Mouse (Mus musculus): ENCODE results near the gene Magi3. TPM values are rescaled to one million over a fixed set of nuclear protein-coding genes. Genes with fewer than 3 reads are reported as not detected.

Gene Magi3
- polyA plus RNA-seq, 1 experiment from 2014 or later = 7.4 TPM

DNA sequence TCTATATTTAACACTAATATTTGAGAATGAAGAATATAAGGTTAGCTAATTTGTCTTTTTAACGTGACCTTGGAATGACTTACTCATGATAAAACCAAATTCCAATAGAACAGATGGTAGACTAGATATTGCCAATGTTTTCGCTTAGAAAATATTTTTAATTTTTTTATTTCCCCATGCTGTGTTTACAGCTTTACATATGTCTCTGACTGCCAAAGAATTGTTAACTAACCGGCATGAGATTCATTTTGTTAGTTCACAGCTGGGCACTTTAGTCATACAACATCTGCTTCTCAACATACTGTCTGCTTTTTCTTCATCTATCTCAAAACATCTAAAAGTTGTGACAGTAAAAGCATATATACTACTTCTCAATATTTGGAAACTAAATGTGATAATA, 58.8 kb downstream of the Magi3 start:
- 95% methylated on average over 3 of the region's 3 CpGs for WGBS
- no peak for ATAC-seq (ENCODE audit: low FRiP score, low TSS enrichment)

DNA sequence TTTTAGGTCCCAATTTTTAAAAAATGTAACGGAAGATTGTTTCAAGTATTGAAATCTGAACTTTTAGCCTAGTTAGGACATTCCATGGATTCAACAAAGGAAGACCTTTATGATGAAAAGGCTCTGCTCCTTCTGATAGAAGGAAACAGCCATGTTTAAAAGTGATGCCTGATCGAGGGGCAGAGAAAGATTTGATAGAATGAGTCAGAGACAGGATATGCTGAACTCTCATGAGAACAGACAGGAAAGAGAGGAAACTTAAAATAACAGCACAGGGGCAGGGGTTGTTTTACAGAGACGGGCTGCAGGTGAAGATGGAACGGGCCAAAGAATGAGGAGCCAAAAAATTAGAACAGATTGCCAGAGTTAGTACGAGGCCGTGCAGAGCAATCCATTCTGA, 59.6 kb downstream of the Magi3 start:
- Histone ChIP-seq H3K9ac (replicated peaks; ENCODE audit: low read length) (no peak overlapping the region), H3K27ac (replicated peaks; ENCODE audit: low read depth, low read length) (no peak overlapping the region), H3K9me3 (ENCODE audit: control insufficient read depth, low read length) (no peaks in the 10 kb centered on the region), H3K4me2 (ENCODE audit: low read length) (no peak overlapping the region), H3K4me1 (ENCODE audit: control insufficient read depth, insufficient read depth, low read length) (no peaks in the 10 kb centered on the region), H3K27me3 (ENCODE audit: control insufficient read depth, insufficient read depth, low read length) (no peaks in the 10 kb centered on the region), H3K36me3 (ENCODE audit: control insufficient read depth, insufficient read depth, low read length) (no peaks in the 10 kb centered on the region), H3K4me3 (replicated peaks; ENCODE audit: low read depth, low read length) (no peak overlapping the region)
- DNase-seq (no peak), ATAC-seq (ENCODE audit: low FRiP score, low TSS enrichment) (no peak)
- 92% methylated on average over 6 of the region's 6 CpGs for WGBS

More for the DNA sequence above, 58.8 kb downstream of the Magi3 start:
- Histone ChIP-seq H3K4me3 (replicated peaks; ENCODE audit: low read depth, low read length) (no peak overlapping the region), H3K9me3 (ENCODE audit: control insufficient read depth, low read length) (no peaks in the 10 kb centered on the region), H3K27me3 (ENCODE audit: control insufficient read depth, insufficient read depth, low read length) (no peaks in the 10 kb centered on the region), H3K27ac (replicated peaks; ENCODE audit: low read depth, low read length) (no peak overlapping the region), H3K9ac (replicated peaks; ENCODE audit: low read length) (no peak overlapping the region), H3K36me3 (ENCODE audit: control insufficient read depth, insufficient read depth, low read length) (no peaks in the 10 kb centered on the region), H3K4me1 (ENCODE audit: control insufficient read depth, insufficient read depth, low read length) (no peaks in the 10 kb centered on the region), H3K4me2 (ENCODE audit: low read length) (no peak overlapping the region)
- no peak for DNase-seq

DNA sequence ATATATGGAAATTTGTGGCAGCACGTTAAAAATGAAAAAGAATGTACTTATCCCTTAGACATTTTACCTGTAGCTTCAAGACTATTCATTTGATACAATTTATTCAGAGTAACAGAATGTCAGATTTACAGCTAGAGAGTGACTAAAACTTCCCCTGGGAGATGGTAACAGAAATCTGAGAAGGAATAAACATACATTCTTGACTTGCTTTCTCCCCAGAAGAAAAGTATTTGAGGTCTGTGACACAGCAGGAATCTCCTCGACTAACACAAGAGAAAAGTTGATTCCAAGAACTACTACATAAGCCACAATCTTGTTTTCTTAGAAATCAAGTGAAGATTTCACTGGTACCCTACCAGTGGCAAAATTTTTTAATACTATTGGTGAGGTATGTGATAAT, 70.0 kb downstream of the Magi3 start:
- H3K27me3 ChIP-seq (ENCODE audit: control insufficient read depth, insufficient read depth, low read length) = no peaks in the 10 kb centered on the region
- H3K9me3 ChIP-seq (ENCODE audit: control insufficient read depth, low read length) = no peaks in the 10 kb centered on the region
- ATAC-seq (ENCODE audit: low FRiP score, low TSS enrichment) = no peak
- no peak overlapping the region for H3K4me2 ChIP-seq (ENCODE audit: low read length)
- no peak overlapping the region for H3K27ac ChIP-seq (replicated peaks; ENCODE audit: low read depth, low read length)
- H3K9ac ChIP-seq (replicated peaks; ENCODE audit: low read length) = no peak overlapping the region
- WGBS = 76% methylated on average over 2 of the region's 2 CpGs
- no peak for DNase-seq
- no peak overlapping the region for H3K4me3 ChIP-seq (replicated peaks; ENCODE audit: low read depth, low read length)
- no peaks in the 10 kb centered on the region for H3K4me1 ChIP-seq (ENCODE audit: control insufficient read depth, insufficient read depth, low read length)
- H3K36me3 ChIP-seq (ENCODE audit: control insufficient read depth, insufficient read depth, low read length) = no peaks in the 10 kb centered on the region

DNA sequence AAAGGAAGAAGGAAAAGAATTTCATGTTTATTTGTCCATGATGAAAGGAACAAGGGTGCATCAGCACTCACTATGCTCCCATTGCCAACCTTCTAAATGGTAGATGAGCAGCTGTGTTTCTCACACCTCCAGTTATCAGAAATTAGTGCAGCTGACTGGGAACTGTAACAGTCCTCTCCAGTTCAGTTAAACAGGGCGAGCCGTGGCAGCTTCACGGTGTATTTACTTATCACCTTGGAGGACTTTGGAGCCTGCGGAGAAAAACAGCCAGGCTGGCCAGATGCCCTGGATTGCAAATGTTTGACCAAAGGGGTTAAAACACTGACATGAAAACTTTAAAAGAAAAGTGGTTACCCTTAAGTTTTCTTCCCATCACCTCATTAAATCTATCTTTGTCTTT, 77.8 kb downstream of the Magi3 start:
- Histone ChIP-seq H3K9ac (replicated peaks; ENCODE audit: low read length) (no peak overlapping the region), H3K4me3 (replicated peaks; ENCODE audit: low read depth, low read length) (no peak overlapping the region), H3K36me3 (ENCODE audit: control insufficient read depth, insufficient read depth, low read length) (no peaks in the 10 kb centered on the region), H3K9me3 (ENCODE audit: control insufficient read depth, low read length) (no peaks in the 10 kb centered on the region), H3K27ac (replicated peaks; ENCODE audit: low read depth, low read length) (no peak overlapping the region), H3K27me3 (ENCODE audit: control insufficient read depth, insufficient read depth, low read length) (no peaks in the 10 kb centered on the region), H3K4me1 (ENCODE audit: control insufficient read depth, insufficient read depth, low read length) (no peaks in the 10 kb centered on the region), H3K4me2 (ENCODE audit: low read length) (no peak overlapping the region)
- peak; percentile 6 for DNase-seq
- 45% methylated on average over 4 of the region's 4 CpGs for WGBS
- no peak for ATAC-seq (ENCODE audit: low FRiP score, low TSS enrichment)

DNA sequence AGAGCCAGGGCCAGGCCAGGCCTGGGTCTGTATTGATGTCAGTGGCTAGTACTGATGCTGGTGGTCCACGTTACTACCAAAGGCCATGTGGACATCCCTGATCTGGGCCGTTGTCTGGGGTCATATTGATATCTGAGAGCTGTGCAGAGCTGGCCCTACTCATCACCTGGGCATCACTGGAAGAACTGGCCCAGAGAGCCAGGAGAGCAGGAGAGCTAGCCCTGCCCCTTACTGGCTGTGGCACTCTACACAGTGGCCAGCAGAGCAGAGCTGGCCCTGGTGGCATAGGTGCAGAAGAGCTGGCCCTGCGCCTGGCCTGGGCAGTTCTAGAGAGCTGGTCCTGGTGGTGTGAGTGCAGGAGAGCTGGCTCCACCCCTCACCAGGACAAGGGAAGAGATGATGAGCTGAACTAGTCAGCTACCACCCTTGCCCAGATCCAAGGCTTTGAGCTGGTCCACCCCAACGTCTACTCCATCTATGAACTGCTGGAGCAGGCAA, 81.2 kb downstream of the Magi3 start:
- ATAC-seq (ENCODE audit: low FRiP score, low TSS enrichment) (no peak), DNase-seq (no peak)
- no peak overlapping the region for H3K4me2 ChIP-seq (ENCODE audit: low read length)
- no peaks in the 10 kb centered on the region for H3K36me3 ChIP-seq (ENCODE audit: control insufficient read depth, insufficient read depth, low read length)
- 94% methylated on average over 4 of the region's 4 CpGs for WGBS
- H3K9ac ChIP-seq (replicated peaks; ENCODE audit: low read length) = no peak overlapping the region
- no peaks in the 10 kb centered on the region for H3K4me1 ChIP-seq (ENCODE audit: control insufficient read depth, insufficient read depth, low read length)
- no peaks in the 10 kb centered on the region for H3K9me3 ChIP-seq (ENCODE audit: control insufficient read depth, low read length)
- H3K4me3 ChIP-seq (replicated peaks; ENCODE audit: low read depth, low read length) = no peak overlapping the region
- no peaks in the 10 kb centered on the region for H3K27me3 ChIP-seq (ENCODE audit: control insufficient read depth, insufficient read depth, low read length)
- H3K27ac ChIP-seq (replicated peaks; ENCODE audit: low read depth, low read length) = no peak overlapping the region

DNA sequence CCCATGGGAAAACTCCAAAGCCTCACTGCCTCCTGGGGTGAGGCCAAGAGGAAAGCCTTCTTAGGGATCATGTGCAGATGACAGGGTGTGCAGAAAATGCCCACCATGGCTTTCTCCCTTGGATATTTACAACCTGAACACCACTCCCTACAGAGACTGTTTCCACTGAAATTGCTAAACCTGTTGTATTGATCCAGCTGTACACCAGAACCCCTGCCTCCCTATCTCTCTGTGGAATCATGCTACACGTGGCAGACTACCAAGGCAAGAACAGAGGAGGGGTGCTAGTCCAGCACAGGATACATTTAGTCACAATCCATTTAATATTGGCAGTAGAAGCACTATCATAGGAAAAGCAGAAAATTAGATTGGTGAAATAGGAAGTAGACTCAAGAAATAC, 94.5 kb downstream of the Magi3 start:
- 79% methylated on average over 1 of the region's 1 CpGs for WGBS
- no peak for ATAC-seq (ENCODE audit: low FRiP score, low TSS enrichment)

DNA sequence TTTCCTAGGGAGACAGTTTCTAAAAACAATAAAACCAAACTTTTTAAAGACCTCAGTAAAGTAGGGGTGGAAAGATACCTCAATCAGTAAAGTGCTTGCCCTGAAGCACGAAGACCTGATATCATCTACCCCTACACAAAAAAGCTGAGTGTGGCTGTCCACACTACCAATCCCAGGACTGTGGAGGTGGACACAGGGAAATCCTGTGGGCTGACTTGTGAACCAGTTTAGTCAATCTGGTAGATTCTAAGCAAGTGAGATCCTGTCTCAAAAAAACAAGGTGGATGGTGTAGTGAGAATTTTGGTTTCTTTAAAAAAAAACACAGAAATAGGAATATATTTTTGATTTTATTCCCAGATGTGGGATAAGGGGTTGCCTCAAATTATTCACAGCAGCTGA, 96.3 kb downstream of the Magi3 start:
- no peak for DNase-seq
- WGBS = 96% methylated on average over 1 of the region's 1 CpGs
- no peak overlapping the region for H3K4me3 ChIP-seq (replicated peaks; ENCODE audit: low read depth, low read length)

More for the DNA sequence above, 94.5 kb downstream of the Magi3 start:
- H3K4me3 ChIP-seq (replicated peaks; ENCODE audit: low read depth, low read length) = no peak overlapping the region
- H3K9ac ChIP-seq (replicated peaks; ENCODE audit: low read length) = no peak overlapping the region
- H3K4me1 ChIP-seq (ENCODE audit: control insufficient read depth, insufficient read depth, low read length) = no peaks in the 10 kb centered on the region
- H3K4me2 ChIP-seq (ENCODE audit: low read length) = no peak overlapping the region
- no peak for DNase-seq
- no peaks in the 10 kb centered on the region for H3K36me3 ChIP-seq (ENCODE audit: control insufficient read depth, insufficient read depth, low read length)
- no peaks in the 10 kb centered on the region for H3K27me3 ChIP-seq (ENCODE audit: control insufficient read depth, insufficient read depth, low read length)
- no peak overlapping the region for H3K27ac ChIP-seq (replicated peaks; ENCODE audit: low read depth, low read length)
- no peaks in the 10 kb centered on the region for H3K9me3 ChIP-seq (ENCODE audit: control insufficient read depth, low read length)

DNA sequence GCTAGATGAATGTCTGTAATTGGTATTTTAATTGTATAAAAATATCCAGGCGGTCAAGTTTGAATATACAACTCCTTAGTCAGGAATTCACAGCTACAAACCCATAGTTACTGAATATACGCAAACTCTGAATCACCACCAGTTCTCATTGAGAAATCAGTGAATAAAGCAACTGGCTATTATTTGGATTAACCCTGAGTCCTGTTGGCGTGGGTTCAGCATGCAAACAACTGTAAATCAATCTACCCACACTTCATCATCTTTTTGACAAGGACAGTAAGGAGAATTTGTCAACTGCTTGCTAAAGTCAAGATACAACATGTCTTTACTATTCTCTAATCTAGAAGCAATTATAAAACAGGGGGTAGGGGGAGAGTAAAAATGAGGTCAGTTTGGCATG, 110.7 kb downstream of the Magi3 start:
- ATAC-seq (ENCODE audit: low FRiP score, low TSS enrichment) (no peak), DNase-seq (no peak)
- H3K27ac ChIP-seq (replicated peaks; ENCODE audit: low read depth, low read length) = no peak overlapping the region
- no peaks in the 10 kb centered on the region for H3K4me1 ChIP-seq (ENCODE audit: control insufficient read depth, insufficient read depth, low read length)
- H3K4me3 ChIP-seq (replicated peaks; ENCODE audit: low read depth, low read length) = no peak overlapping the region
- H3K4me2 ChIP-seq (ENCODE audit: low read length) = no peak overlapping the region
- no peak overlapping the region for H3K9ac ChIP-seq (replicated peaks; ENCODE audit: low read length)
- H3K27me3 ChIP-seq (ENCODE audit: control insufficient read depth, insufficient read depth, low read length) = no peaks in the 10 kb centered on the region
- H3K36me3 ChIP-seq (ENCODE audit: control insufficient read depth, insufficient read depth, low read length) = no peaks in the 10 kb centered on the region
- 85% methylated on average over 3 of the region's 3 CpGs for WGBS
- H3K9me3 ChIP-seq (ENCODE audit: control insufficient read depth, low read length) = no peaks in the 10 kb centered on the region

More for the DNA sequence above, 96.3 kb downstream of the Magi3 start:
- H3K36me3 ChIP-seq (ENCODE audit: control insufficient read depth, insufficient read depth, low read length) = no peaks in the 10 kb centered on the region
- H3K4me2 ChIP-seq (ENCODE audit: low read length) = no peak overlapping the region
- no peak overlapping the region for H3K27ac ChIP-seq (replicated peaks; ENCODE audit: low read depth, low read length)
- H3K9me3 ChIP-seq (ENCODE audit: control insufficient read depth, low read length) = no peaks in the 10 kb centered on the region
- H3K9ac ChIP-seq (replicated peaks; ENCODE audit: low read length) = no peak overlapping the region
- no peaks in the 10 kb centered on the region for H3K27me3 ChIP-seq (ENCODE audit: control insufficient read depth, insufficient read depth, low read length)
- no peak for ATAC-seq (ENCODE audit: low FRiP score, low TSS enrichment)
- no peaks in the 10 kb centered on the region for H3K4me1 ChIP-seq (ENCODE audit: control insufficient read depth, insufficient read depth, low read length)

DNA sequence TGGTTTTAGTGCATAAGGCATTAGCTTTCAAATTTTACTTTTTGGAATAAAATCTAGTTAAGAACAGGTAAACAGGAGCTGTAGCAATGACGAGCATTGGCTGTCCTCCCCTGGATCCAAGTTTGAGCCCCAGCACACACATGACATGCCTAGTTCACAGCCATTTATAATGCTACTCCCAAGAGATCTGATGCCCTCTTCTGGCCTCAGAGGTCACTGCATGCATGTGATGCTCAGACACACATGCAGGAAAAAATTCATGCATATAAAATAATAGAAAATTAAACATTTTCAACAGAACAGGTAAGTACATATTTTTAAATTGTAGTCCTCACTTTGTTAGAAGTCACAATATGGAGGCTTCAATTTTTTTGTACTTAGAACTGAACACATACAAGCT, 115.2 kb downstream of the Magi3 start:
- Histone ChIP-seq H3K27ac (replicated peaks; ENCODE audit: low read depth, low read length) (no peak overlapping the region), H3K36me3 (ENCODE audit: control insufficient read depth, insufficient read depth, low read length) (no peaks in the 10 kb centered on the region), H3K4me3 (replicated peaks; ENCODE audit: low read depth, low read length) (no peak overlapping the region), H3K4me1 (ENCODE audit: control insufficient read depth, insufficient read depth, low read length) (no peaks in the 10 kb centered on the region), H3K27me3 (ENCODE audit: control insufficient read depth, insufficient read depth, low read length) (no peaks in the 10 kb centered on the region), H3K9ac (replicated peaks; ENCODE audit: low read length) (no peak overlapping the region), H3K9me3 (ENCODE audit: control insufficient read depth, low read length) (no peaks in the 10 kb centered on the region), H3K4me2 (ENCODE audit: low read length) (no peak overlapping the region)
- DNase-seq (peak; percentile 24), ATAC-seq (ENCODE audit: low FRiP score, low TSS enrichment) (no peak)
- 65% methylated on average over 1 of the region's 1 CpGs for WGBS

Data from midbrain, embryonic 14.5 days (tissue).